Mouse (Mus musculus) kidney, embryonic 16.5 days (tissue): ENCODE data around the gene Nanog. TPM values are rescaled to one million over a fixed set of nuclear protein-coding genes. Genes with fewer than 3 reads are reported as not detected.

Source experiments
- ATAC-seq: fragments of 200-750 bp; cut with Nextera tagmentation; 2 replicates; pipeline ENCODE4 v1.8.0; 2017; ENCODE audit warnings: moderate TSS enrichment; ENCODE audit not compliant: low FRiP score, low TSS enrichment
- H3K27ac ChIP-seq: fragments of 300-500 bp; sonication (generic); 2 replicates; pipeline ENCODE4 v1.5.1; 2014; ENCODE audit warnings: low read length
- H3K27me3 ChIP-seq: fragments of 300-500 bp; sonication (generic); 2 replicates; pipeline ENCODE4 v1.6.1; 2014; ENCODE audit warnings: low read length, control low read depth, mixed read lengths; ENCODE audit not compliant: insufficient read depth
- H3K36me3 ChIP-seq: fragments of 300-500 bp; sonication (generic); 2 replicates; pipeline ENCODE4 v1.6.1; 2014; ENCODE audit warnings: low read length, control low read depth, mixed read lengths; ENCODE audit not compliant: insufficient read depth
- H3K4me1 ChIP-seq: fragments of 300-500 bp; sonication (generic); 2 replicates; pipeline ENCODE4 v1.6.1; 2014; ENCODE audit warnings: low read length, control low read depth, mixed read lengths; ENCODE audit not compliant: insufficient read depth
- H3K4me2 ChIP-seq: fragments of 300-500 bp; sonication (generic); replicated peaks from 2 replicates; pipeline ENCODE4 v1.6.1; 2014; ENCODE audit warnings: low read depth, low read length
- H3K4me3 ChIP-seq: fragments of 300-500 bp; sonication (generic); 2 replicates; pipeline ENCODE4 v1.5.1; 2014; ENCODE audit warnings: mild to moderate bottlenecking, low read length
- H3K9ac ChIP-seq: fragments of 300-500 bp; sonication (generic); replicated peaks from 2 replicates; pipeline ENCODE4 v1.6.1; 2014; ENCODE audit warnings: low read length
- H3K9me3 ChIP-seq: fragments of 300-500 bp; sonication (generic); 2 replicates; pipeline ENCODE4 v1.6.1; 2016; ENCODE audit warnings: low read length, control low read depth
- WGBS: fragments of 180-500 bp; shearing (Covaris S2); extraction: QIAGEN DNeasy Blood & Tissue Kit; methylation state at CpG from one replicate; pipeline ENCODE4 v1.1.7; 2014; 5-methylcytosine and 5-hydroxymethylcytosine counted together
- polyA plus RNA-seq: library from polyadenylated mRNA; unstranded; fragments of >200 nt; fragmentation: Nextera tagmentation; extraction: Ambion mirVana; gene quantifications from 2 replicates; pipeline ENCODE4 v1.2.1, GENCODE M21; 2015

Gene Nanog
- polyA plus RNA-seq, 1 experiment from 2014 or later, result 0.12 TPM

GRCm38 (mm10) chr6:122758732-122759131 lies 51.4 kb downstream of the Nanog start:
- Histone ChIP-seq H3K36me3 (no peaks in the 10 kb centered on the region), H3K9ac (no peak overlapping the region), H3K27me3 (peaks cover 8% of the 10 kb centered on the region), H3K9me3 (no peaks in the 10 kb centered on the region), H3K4me2 (no peak overlapping the region), H3K27ac (no peak overlapping the region), H3K4me1 (no peaks in the 10 kb centered on the region), H3K4me3 (no peak overlapping the region)
- no peak for ATAC-seq
- WGBS, result 85% methylated on average over 5 of the region's 5 CpGs

- peak overlapping the region; percentile 45 for H3K4me3 ChIP-seq
- no peaks in the 10 kb centered on the region for H3K36me3 ChIP-seq
- H3K27ac ChIP-seq, result no peak overlapping the region
- 0 out of 2 replicates have a peak overlapping the region, but pooled peaks have one; percentile 31 for H3K9ac ChIP-seq
- peaks cover 24% of the 10 kb centered on the region for H3K27me3 ChIP-seq
- H3K4me2 ChIP-seq, result peak overlapping the region; percentile 47
- 2% methylated on average over 11 of the region's 11 CpGs for WGBS
- H3K9me3 ChIP-seq, result no peaks in the 10 kb centered on the region
- peaks cover 16% of the 10 kb centered on the region for H3K4me1 ChIP-seq
- peak; percentile 32; the same call in 1 of the 2 replicates for ATAC-seq
These were observed 53.8 kb downstream of the Nanog start for GRCm38 (mm10) chr6:122761011-122761599.

- no peaks in the 10 kb centered on the region for H3K36me3 ChIP-seq
- H3K4me2 ChIP-seq, result no peak overlapping the region
- no peak overlapping the region for H3K27ac ChIP-seq
- H3K4me3 ChIP-seq, result no peak overlapping the region
- no peak overlapping the region for H3K9ac ChIP-seq
- H3K4me1 ChIP-seq, result peaks cover 17% of the 10 kb centered on the region
- no peak for ATAC-seq
- peaks cover 24% of the 10 kb centered on the region for H3K27me3 ChIP-seq
- H3K9me3 ChIP-seq, result no peaks in the 10 kb centered on the region
These were observed 54.6 kb downstream of the Nanog start for GRCm38 (mm10) chr6:122761901-122762300.

GRCm38 (mm10) chr6:122762480-122762879 lies 55.2 kb downstream of the Nanog start:
- WGBS, result 70% methylated on average over 3 of the region's 3 CpGs
- peaks cover 24% of the 10 kb centered on the region for H3K27me3 ChIP-seq
- H3K4me1 ChIP-seq, result peaks cover 17% of the 10 kb centered on the region
- no peak for ATAC-seq
- H3K4me2 ChIP-seq, result no peak overlapping the region
- no peak overlapping the region for H3K9ac ChIP-seq
- no peaks in the 10 kb centered on the region for H3K36me3 ChIP-seq
- H3K27ac ChIP-seq, result no peak overlapping the region
- H3K9me3 ChIP-seq, result no peaks in the 10 kb centered on the region
- H3K4me3 ChIP-seq, result no peak overlapping the region

GRCm38 (mm10) chr6:122762952-122763700 lies 55.8 kb downstream of the Nanog start:
- H3K27ac ChIP-seq, result no peak overlapping the region
- H3K27me3 ChIP-seq, result peaks cover 24% of the 10 kb centered on the region
- H3K4me1 ChIP-seq, result peaks cover 17% of the 10 kb centered on the region
- WGBS, result 69% methylated on average over 11 of the region's 11 CpGs
- no peak overlapping the region for H3K4me3 ChIP-seq
- H3K4me2 ChIP-seq, result no peak overlapping the region
- H3K9me3 ChIP-seq, result no peaks in the 10 kb centered on the region
- no peak for ATAC-seq
- H3K9ac ChIP-seq, result no peak overlapping the region
- no peaks in the 10 kb centered on the region for H3K36me3 ChIP-seq

- H3K9ac ChIP-seq, result peak overlapping the region; percentile 45
- ATAC-seq, result no peak
- 30% methylated on average over 17 of the region's 17 CpGs for WGBS
- no peaks in the 10 kb centered on the region for H3K36me3 ChIP-seq
- no peak overlapping the region for H3K27ac ChIP-seq
- H3K9me3 ChIP-seq, result no peaks in the 10 kb centered on the region
- peaks cover 24% of the 10 kb centered on the region for H3K27me3 ChIP-seq
- H3K4me1 ChIP-seq, result peaks cover 17% of the 10 kb centered on the region
- peak overlapping the region; percentile 89 for H3K4me2 ChIP-seq
- H3K4me3 ChIP-seq, result peak overlapping the region; percentile 47
These were observed 56.7 kb downstream of the Nanog start for GRCm38 (mm10) chr6:122763844-122764445.

Other genes with a start within 250 kb of the Nanog start
- 13.8 and 14.8 TPM in 2 replicates for gene Rimklb, start 208.7 kb upstream of the Nanog start, polyA plus RNA-seq
- 26.5 and 28.0 TPM in 2 replicates for gene Mfap5, start 201.6 kb upstream of the Nanog start, polyA plus RNA-seq
- not detected in 2 replicates for gene Aicda, start 153.7 kb upstream of the Nanog start, polyA plus RNA-seq
- 2.3 and 3.2 TPM in 2 replicates for gene Apobec1, start 105.0 kb upstream of the Nanog start, polyA plus RNA-seq
- not detected in 2 replicates for gene Gdf3, start 97.4 kb upstream of the Nanog start, polyA plus RNA-seq
- not detected in 2 replicates for gene Dppa3, start 81.1 kb upstream of the Nanog start, polyA plus RNA-seq
- 8.6 and 9.6 TPM in 2 replicates for gene Slc2a3, start 94.2 kb downstream of the Nanog start, polyA plus RNA-seq
- gene Foxj2, start 112.4 kb downstream of the Nanog start, polyA plus RNA-seq, result 5.8 and 6.4 TPM in 2 replicates
- gene C3ar1, start 148.7 kb downstream of the Nanog start, polyA plus RNA-seq, result 1.7 and 1.8 TPM in 2 replicates
- gene Necap1, start 167.0 kb downstream of the Nanog start, polyA plus RNA-seq, result 54.7 and 58.6 TPM in 2 replicates
- gene Clec4a1, start 214.4 kb downstream of the Nanog start, polyA plus RNA-seq, result 3.0 and 3.3 TPM in 2 replicates
- gene Clec4a3, start 245.0 kb downstream of the Nanog start, polyA plus RNA-seq, result 2.7 and 2.8 TPM in 2 replicates